Mouse (Mus musculus): ENCODE data around the gene Ankrd34b. TPM values are rescaled to one million over a fixed set of nuclear protein-coding genes. Genes with fewer than 3 reads are reported as not detected.

Gene Ankrd34b
- total RNA-seq (2021): not detected
- long read RNA-seq, experiment 1: 0 reads
- long read RNA-seq, experiment 2: 0 reads

GRCm38 (mm10) chr13:92425758-92426264 lies at the start of gene Ankrd34b:
Gene Ankrd34b, plus strand, starts transcription at chr13:92425896.
- Histone ChIP-seq H3K27ac (no peak within 1 kb of the TSS), H3K4me3 (peak within 1 kb of the TSS; percentile 67)
- TF ChIP-seq CTCF (IDR thresholded peaks at IDR 0.05): no peak
- peak; percentile 35 for DNase-seq
- intact Hi-C loops (cut with DNase I): no loop called here

GRCm38 (mm10) chr13:92387367-92387766 lies 38.3 kb upstream of the Ankrd34b start:
- intact Hi-C loops (cut with DNase I): no loop called here
- Histone ChIP-seq H3K4me3 (no peak overlapping the region), H3K27ac (no peak overlapping the region)
- DNase-seq: no peak
- TF ChIP-seq CTCF (IDR thresholded peaks at IDR 0.05): no peak

DNA sequence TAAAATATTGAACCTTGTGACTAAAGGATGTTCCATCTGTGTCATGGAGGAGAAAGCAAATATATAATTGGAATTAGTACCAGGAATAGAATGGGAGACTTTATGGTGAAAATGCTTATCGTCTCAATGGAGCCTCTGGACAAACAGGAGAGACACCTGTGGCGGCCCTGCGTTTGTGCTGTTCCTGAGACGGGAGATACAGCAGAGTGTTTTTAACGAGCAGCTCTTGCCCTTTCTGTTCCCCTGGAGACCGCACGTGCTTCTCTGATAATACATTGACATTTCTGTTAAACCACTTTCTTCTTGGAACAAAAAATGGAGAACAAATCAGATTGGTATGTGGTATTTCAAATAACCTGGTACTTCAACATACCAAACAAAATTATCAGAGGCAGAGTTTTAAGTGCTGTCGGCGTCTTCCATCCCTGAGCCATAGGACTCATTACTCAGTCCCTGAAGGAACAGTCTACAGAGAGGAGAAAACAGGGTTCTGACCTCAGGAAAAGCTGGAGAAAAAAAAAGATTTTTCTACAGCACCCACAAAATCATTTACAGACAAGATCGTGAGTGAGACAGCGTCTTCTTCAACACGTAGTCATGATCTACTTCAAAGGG lies 32.5 kb upstream of the Ankrd34b start:
- Histone ChIP-seq H3K27ac (no peak overlapping the region), H3K4me3 (no peak overlapping the region)
- intact Hi-C loops (cut with DNase I): no loop called here
- DNase-seq: no peak
- TF ChIP-seq CTCF (IDR thresholded peaks at IDR 0.05): no peak

DNA sequence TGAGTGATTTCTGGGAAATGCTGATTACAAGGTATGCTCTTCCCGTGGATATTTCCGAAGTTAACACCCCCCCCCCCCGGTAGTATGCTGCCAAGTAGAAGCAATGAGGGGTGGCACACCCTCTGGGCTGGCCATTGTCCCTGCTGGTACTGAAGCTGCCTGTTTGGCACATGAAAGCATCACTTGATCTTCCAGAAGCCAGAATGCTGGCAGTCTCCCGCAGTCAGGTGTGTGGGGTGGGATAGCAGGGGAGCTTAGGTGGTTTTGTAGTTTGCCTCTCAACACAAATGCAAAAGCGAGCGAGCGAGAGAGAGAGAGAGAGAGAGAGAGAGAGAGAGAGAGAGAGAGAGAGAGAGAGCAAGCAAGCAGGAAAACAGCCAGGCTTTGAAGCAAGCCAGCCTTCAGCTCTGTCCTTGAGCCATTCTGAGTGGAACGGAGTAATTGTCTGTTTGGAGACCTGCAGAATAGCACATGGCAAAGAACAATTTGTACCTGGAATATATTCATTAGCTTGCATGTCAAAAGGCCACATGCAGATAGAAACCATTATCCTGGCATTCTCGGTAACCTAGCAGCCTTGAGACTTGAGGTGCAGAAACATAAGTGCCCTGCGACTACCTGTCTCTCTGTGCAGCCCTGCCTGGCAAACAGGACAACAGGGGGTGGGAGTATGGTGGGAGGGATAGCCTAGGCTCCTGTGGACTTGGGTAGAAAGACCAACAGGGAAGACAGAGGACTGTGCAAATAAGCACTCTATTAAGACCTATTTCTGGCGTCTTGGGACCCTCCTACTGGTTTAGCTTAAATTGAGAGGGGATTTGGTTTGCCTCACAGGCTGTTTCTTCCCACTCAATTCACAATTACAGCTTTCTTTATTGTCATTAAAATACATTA lies 27.0 kb upstream of the Ankrd34b start:
- TF ChIP-seq CTCF (IDR thresholded peaks at IDR 0.05): no peak
- intact Hi-C loops (cut with DNase I): no loop called here
- no peak overlapping the region for H3K4me3 ChIP-seq
- H3K27ac ChIP-seq: no peak overlapping the region
- DNase-seq: no peak

DNA sequence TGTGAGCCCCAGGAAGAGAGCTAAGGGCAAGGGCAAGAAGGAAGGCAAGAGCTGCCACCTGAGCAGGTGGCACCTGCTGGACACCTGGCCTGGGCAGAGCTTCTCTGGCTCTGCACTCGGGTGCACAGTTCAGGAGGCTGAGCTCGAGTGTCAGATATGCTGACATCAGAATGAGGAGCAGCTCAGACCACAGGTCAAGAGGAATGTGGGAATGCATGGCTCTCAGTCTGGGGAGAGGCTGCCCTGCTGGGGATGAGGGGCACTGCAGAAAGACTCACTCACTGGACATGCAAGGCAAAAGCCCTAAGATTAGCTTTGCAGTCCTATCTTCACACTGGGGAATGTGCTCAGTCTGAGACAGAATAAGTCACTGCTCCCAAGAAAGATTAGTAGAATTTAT lies 23.6 kb upstream of the Ankrd34b start:
- DNase-seq: no peak
- H3K4me3 ChIP-seq: no peak overlapping the region
- TF ChIP-seq CTCF (IDR thresholded peaks at IDR 0.05): no peak
- H3K27ac ChIP-seq: no peak overlapping the region
- intact Hi-C loops (cut with DNase I): no loop called here

DNA sequence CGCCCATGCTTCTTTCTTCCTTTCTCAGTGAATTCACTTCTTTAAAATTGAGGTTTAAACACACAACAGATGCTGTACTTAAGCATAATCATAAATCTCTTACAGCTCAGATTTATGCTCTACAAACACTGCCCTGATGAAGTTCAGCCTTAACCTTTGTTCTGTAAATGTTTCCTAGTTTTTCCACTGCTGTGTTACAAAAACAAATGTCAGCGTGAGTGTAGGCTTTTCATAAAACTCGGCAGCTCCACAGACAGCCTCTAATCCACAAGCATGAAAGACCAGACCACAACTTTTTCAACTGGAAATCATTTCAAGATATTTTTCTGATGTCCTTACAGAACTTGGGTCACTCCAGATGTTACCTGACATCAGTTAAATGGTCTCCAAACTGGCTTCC lies 22.2 kb upstream of the Ankrd34b start:
- intact Hi-C loops (cut with DNase I): no loop called here

DNA sequence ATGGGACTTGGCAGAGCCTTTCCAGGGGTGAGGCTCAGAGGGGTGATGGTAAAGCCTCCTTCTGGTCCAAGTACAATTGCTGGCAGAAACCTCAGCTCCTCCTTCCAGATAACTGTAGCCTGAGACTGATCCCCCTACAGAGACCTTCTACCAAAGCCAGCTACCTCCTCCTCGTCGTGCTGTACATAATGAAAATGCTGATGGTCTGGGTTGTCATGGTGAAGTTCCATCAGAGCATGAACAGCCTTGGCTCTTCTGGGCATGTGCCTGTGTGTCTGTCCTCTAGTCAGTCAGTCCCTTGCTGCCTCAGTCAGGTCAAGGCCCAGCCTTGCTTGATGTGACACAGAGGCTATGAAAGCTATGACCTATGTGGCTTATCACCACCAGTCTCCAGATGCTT lies 15.2 kb upstream of the Ankrd34b start:
- no peak for DNase-seq
- TF ChIP-seq CTCF (IDR thresholded peaks at IDR 0.05): no peak
- Histone ChIP-seq H3K4me3 (no peak overlapping the region), H3K27ac (no peak overlapping the region)
- intact Hi-C loops (cut with DNase I): no loop called here

More for the DNA sequence above, 22.2 kb upstream of the Ankrd34b start:
- Histone ChIP-seq H3K27ac (no peak overlapping the region), H3K4me3 (no peak overlapping the region)
- TF ChIP-seq CTCF (IDR thresholded peaks at IDR 0.05): no peak
- DNase-seq: no peak

GRCm38 (mm10) chr13:92419630-92420029 lies 6.1 kb upstream of the Ankrd34b start:
- intact Hi-C loops (cut with DNase I): no loop called here

GRCm38 (mm10) chr13:92423711-92424110 lies 2.0 kb upstream of the Ankrd34b start:
- no peak overlapping the region for H3K4me3 ChIP-seq
- no peak for TF ChIP-seq CTCF (IDR thresholded peaks at IDR 0.05)
- DNase-seq: no peak
- H3K27ac ChIP-seq: no peak overlapping the region
- intact Hi-C loops (cut with DNase I): no loop called here

More at GRCm38 (mm10) chr13:92419630-92420029, 6.1 kb upstream of the Ankrd34b start:
- DNase-seq: no peak
- TF ChIP-seq CTCF (IDR thresholded peaks at IDR 0.05): no peak
- no peak overlapping the region for H3K27ac ChIP-seq
- no peak overlapping the region for H3K4me3 ChIP-seq

DNA sequence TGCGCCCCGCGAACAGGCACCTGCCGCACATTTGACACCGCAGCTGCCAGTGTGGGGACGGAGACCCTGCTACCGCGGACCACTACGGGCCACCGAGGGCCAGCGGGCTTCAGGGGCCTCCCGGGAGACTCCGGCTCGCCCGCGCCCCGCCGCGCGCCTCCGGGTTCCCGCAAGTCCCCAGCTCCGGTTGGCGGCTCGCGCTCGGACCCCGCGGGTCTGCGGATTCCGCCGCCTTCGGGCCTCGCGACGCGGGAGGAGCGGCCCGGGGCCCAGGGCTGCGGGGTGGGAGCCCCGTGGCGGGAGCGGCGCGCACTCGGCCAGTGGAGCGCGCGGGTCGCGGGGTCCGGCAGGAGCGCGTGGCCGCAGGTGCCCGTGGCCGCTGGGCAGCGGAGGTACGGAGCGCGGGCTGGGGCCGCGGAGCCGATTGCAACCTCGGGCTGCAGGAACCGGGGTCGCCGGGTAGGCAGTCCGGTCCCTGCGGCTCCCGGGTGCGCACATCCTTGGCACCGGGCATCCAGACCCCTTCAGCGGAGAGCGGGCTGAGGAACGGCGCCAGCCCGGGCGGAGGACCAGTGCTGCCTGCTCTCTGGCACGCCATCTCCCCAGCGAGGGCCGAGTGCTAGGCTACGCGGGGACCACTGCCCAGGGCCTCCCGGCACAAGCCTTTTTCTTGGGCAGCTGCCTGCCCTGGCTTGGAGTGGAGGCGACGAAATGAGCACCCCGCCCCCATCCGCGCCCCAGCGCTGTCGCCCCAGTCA lies 777 bp downstream of the Ankrd34b start:
- no peak for DNase-seq
- intact Hi-C loops (cut with DNase I): no loop called here

GRCm38 (mm10) chr13:92427351-92427855 lies 1.7 kb downstream of the Ankrd34b start:
- intact Hi-C loops (cut with DNase I): no loop called here
- Histone ChIP-seq H3K4me3 (no peak overlapping the region), H3K27ac (no peak overlapping the region)
- no peak for DNase-seq
- TF ChIP-seq CTCF (IDR thresholded peaks at IDR 0.05): no peak

More for the DNA sequence above, 777 bp downstream of the Ankrd34b start:
- no peak overlapping the region for H3K27ac ChIP-seq
- peak overlapping the region; percentile 67 for H3K4me3 ChIP-seq
- no peak for TF ChIP-seq CTCF (IDR thresholded peaks at IDR 0.05)

DNA sequence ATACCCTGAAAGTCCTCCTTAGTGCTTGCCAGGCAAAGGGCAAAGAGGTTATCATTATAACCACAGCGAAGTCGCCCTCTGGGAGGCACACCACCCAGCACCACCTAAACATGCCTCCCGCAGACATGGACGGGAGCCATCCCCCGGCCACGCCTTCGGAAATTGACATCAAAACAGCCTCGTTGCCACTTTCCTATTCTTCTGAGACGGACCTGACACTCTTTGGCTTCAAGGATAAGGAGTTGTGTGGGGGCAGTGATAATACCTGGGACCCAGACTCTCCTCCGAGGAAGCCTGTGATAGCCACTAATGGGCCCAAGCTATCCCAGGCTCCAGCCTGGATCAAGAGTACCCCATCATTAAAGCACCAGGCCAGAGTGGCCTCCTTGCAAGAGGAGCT lies 13.0 kb downstream of the Ankrd34b start:
- no peak for TF ChIP-seq CTCF (IDR thresholded peaks at IDR 0.05)
- no peak for DNase-seq
- Histone ChIP-seq H3K27ac (no peak overlapping the region), H3K4me3 (no peak overlapping the region)
- intact Hi-C loops (cut with DNase I): no loop called here
